Mouse (Mus musculus) left cerebral cortex, adult 2 months (tissue): ENCODE measurements around the gene Gm11084. TPM values are rescaled to one million over a fixed set of nuclear protein-coding genes. Genes with fewer than 3 reads are reported as not detected.
A peak's percentile ranks its signal among the peaks of the same experiment; 100 is the strongest.
"Not testable (repeated sequence)": the region's sequence is repeated elsewhere in the genome, so short reads cannot be mapped to it uniquely, and the experiment has no call there.

Source experiments
- DNase-seq, 2 experiments: peaks; one replicate each; pipeline ENCODE4 v3.0.0; 2021 to 2022; ENCODE audit warnings: low spot score in 2 of 2, mixed read lengths in 1 of 2; ENCODE audit errors: extremely low spot score in 1 of 2
- H3K27ac ChIP-seq: fragments of 200-600 bp; 2 replicates; pipeline ENCODE4 v1.8.1; 2022
- H3K4me3 ChIP-seq: fragments of 200-600 bp; 2 replicates; pipeline ENCODE4 v1.8.1; 2022
- CTCF ChIP-seq: fragments of 200-600 bp; IDR thresholded peaks from 2 replicates; pipeline ENCODE4 v1.8.1; 2022; ENCODE audit warnings: antibody characterized with exemption, mild to moderate bottlenecking, moderate library complexity
- intact Hi-C: fragments of 180-260 bp; cut with DNase I; formaldehyde crosslinking; loops from one replicate; pipeline ENCODE4 v1.15.1; 2025
- long read RNA-seq, 2 experiments: library from polyadenylated mRNA; stranded (forward); transcript quantifications; one replicate each; pipeline ENCODE4 v2.0.0; 2021; ENCODE audit warnings: borderline mapping rate in 2 of 2
- total RNA-seq, 2 experiments: library from RNA; stranded (reverse); gene quantifications; 2 replicates each; pipeline ENCODE4 v1.2.3; 2021

Gene Gm11084
- not detected for total RNA-seq
- long read RNA-seq, experiment 1: 0 reads
- long read RNA-seq, experiment 2, partial matches to known transcripts: 0 of 1 reads
- long read RNA-seq, experiment 2, other reads (novel, unspliced or antisense): 1 of 1 reads

DNA sequence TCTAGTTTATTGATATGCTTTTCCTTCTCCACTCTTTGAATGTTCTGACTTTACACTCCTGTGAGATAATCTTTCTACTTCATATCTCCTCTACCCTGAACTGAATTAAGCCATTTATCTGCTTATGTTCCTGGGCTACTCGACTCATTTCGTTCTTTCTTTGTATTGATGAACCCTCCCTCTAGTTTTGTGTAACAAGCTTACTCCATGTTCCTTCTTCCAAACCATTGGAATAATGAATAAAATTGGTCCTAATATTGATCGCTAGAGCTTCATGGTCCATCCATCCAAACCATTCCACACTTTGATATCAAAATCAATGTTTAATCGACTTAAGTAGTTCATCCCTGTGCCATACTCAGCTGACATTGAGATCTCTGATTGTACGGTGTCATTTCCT lies at the start of gene Gm11084:
Gene Gm11084, minus strand, starts transcription at position 101 of the 400 bp plus-strand sequence.
- DNase-seq: no peak
- H3K4me3 ChIP-seq: no peak within 1 kb of the TSS
- no peak within 1 kb of the TSS for H3K27ac ChIP-seq
- intact Hi-C loops: no loop called here
- TF ChIP-seq CTCF: no peak

DNA sequence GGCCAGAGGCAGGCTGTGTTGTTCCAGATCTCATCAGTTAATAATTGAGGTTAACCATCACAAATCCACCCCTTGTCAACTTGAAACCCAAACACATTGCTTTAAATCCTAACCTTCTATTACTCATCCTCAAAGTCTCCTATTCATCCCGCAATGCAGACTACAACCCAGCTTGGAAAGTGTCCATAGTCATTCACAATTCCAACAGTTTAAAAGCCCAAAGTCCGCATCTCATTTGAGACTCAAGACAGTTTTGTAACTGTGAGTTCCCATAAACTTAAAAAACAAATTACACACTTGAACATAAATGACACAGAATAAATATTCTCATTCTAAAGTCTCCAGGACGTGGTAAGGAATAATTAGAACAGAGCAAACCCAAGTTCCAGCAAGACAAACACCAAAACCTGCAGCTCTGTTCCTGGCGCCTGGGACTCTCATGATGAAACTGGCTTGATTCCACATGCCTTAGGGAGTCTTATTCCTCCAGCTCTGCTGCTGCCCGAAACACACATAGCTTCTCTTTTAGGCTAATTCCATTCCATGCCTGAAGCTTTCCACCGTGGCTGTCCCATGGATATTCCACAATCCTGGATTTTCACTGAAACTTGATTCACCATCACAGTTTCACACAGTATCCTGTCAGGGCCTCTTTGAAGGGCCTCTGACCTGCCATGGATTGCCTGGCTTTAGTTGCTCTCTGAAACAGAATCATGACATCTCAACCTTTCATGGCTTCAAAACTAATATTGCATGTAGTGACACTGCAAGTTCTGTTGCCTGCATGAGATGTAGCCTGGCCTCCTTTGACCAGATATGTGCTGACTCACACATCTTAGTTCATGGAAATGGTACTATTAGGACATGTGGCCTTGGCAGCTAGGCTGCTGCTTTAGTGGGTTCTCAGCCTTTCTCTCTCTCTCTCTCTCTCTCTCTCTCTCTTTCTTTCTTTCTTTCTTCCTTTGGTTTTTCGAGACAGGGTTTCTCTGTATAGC lies 44.8 kb upstream of the Gm11084 start:
- no peak for TF ChIP-seq CTCF
- DNase-seq: no peak
- H3K4me3 ChIP-seq: no peak overlapping the region
- H3K27ac ChIP-seq: no peak overlapping the region
- intact Hi-C loops: no loop called here

DNA sequence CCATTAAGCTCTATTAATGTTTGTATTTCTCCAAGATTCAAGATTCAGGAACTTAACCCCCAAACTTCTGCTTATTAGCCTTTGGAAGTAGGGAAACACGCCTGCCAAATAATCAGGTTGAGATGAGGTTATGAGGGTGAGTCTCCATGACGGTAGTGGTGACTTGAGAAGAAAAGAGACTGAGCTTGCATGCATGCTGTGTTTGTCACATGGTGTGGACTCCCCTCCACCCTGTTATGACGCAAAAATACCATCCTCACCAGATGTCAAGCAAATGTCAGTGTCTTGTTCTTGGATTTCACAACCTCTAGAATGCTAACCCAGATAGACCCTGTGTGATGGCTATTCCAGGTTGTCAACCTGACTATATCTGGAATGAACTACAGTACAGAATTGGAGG lies 43.3 kb upstream of the Gm11084 start:
- H3K4me3 ChIP-seq: no peak overlapping the region
- intact Hi-C loops: no loop called here
- no peak for TF ChIP-seq CTCF
- no peak for DNase-seq
- H3K27ac ChIP-seq: no peak overlapping the region

DNA sequence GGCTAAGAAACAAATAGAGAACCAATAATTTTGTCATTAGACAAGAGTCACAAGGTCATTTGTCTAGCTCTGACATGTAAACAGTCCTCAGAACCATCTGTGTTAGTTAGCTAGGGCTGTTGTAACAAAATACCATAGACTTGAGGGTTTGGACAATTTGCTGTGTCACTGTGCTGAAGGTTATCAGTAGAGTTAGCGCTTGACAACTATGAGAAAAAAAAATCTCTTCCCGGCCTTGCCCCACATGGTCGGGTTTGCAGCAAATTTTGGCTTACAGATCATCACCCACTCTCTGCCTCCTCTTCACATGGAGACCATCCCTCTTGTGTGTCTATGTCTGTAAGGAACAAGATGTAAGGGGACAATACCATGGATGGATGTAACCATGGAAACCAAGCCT lies 41.5 kb upstream of the Gm11084 start:
- H3K27ac ChIP-seq: no peak overlapping the region
- intact Hi-C loops: no loop called here
- DNase-seq: no peak
- TF ChIP-seq CTCF: no peak
- no peak overlapping the region for H3K4me3 ChIP-seq

DNA sequence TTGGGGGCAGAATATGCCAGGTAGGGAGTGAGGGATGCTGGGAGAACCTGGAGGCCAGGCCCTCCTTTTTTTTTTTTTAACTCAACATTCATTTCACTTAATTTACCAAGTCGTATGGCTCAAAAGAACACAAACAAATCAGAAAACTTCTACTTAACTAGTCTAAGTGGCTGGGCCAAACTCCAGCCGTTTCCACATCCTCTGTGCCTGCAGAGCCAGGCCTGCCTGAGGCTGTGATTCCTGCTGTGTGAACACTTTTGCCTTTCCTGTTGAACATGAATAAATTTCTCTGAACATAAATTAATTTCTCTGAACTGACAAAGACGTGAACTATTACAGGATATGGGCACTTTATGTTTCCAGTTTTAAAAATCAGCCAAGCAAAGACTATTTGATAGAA lies 40.6 kb upstream of the Gm11084 start:
- Histone ChIP-seq H3K4me3 (no peak overlapping the region), H3K27ac (no peak overlapping the region)
- intact Hi-C loops: no loop called here
- no peak for DNase-seq
- no peak for TF ChIP-seq CTCF

DNA sequence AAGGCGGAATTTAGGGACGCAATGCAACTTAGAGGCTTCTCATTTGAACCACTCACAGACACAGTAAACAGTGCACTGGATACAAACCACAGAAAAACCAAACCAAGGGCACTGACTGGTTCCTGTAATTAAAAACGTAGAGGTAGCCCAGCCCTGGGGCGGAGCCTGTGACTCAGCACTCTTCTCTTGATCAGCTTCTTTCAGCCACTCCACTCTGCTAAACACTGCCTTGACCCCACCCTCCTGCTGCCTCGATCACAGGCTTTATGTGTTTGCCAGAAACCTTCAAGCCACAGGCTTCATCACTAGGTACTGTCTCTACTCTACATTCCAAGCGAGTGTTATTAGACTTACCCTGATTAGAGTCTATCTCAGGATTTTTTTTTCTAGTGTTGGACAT lies 37.3 kb upstream of the Gm11084 start:
- H3K27ac ChIP-seq: no peak overlapping the region
- DNase-seq: no peak
- intact Hi-C loops: no loop called here
- no peak overlapping the region for H3K4me3 ChIP-seq
- TF ChIP-seq CTCF: no peak

DNA sequence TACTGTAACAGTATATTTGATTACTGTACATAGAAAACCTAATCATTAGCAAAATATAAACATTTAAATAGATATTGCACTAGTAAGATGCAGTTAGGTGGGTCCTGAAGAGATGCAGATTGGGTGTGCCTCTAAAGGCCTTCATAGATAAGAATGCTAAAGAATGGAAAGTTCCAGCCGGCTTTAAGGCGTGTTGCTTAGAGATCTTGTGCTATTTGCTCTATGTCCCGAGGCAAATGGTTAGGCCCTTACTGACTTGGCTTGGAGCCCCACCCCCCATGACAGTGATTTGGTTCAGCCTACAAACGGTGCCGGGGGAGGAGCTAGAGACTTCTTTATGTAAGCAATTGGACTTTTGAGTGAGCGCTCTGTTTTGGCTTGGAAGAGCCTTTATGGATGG lies 34.5 kb upstream of the Gm11084 start:
- no peak for TF ChIP-seq CTCF

DNA sequence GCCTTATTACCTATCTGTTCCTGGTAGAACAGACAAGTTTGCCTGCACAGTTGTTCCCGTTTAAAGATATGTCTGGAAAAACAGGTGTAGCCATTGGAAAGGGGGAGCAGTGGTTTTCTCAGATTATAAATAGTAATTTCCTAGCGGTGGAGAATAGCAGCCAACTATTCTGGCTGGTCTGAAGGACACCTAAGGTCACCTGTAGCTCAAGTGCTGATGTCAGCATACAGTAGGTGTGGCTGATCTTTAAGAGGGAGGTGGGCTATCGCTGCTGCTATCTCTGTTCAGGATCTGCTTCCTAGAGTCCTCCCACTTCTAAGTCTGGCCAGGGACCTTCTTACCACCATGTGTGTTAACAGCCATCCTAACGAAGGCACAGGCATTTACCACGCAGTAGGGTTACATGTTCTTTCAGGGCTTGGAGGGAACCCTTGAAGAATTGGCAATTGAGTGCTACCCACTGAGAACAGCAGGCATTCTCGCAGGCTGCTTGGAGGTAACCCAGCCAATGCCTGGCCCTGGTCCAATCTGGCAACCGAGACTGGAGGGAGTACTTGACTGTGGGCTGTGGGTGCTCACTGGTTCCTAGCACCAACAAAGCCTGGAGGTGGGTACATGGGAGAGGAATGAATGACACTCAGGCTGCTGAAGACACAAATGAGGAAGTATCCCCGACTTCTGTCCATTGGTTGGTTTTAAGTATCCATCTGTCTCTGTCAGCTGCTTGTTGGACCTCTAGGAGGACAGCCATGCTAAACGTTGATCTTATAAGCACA lies 33.0 kb upstream of the Gm11084 start:
- intact Hi-C loops: no loop called here
- no peak for TF ChIP-seq CTCF
- DNase-seq: peak; percentile 61 to 62
- H3K4me3 ChIP-seq: no peak overlapping the region
- H3K27ac ChIP-seq: no peak overlapping the region

More for the DNA sequence above, 34.5 kb upstream of the Gm11084 start:
- Histone ChIP-seq H3K4me3 (no peak overlapping the region), H3K27ac (no peak overlapping the region)
- intact Hi-C loops: no loop called here
- no peak for DNase-seq

DNA sequence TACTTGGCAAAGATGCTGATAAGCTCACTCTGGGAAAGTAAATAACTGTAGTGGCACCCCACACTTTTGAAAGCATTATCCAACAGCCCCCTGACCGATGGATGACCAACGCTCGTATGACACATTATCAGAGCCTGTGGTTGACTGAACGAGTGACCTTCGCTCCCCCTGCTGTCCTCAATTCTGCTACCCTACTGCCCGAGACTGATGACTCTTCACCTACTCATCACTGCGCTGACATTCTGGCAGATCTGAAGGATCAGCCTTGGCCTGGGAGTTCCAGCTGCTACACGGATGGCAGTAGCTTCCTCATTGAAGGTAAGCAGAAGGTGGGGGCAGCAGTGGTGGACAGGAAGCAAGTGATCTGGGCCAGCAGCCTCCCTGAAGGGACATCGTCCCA lies 27.5 kb upstream of the Gm11084 start:
- H3K4me3 ChIP-seq, DNase-seq, intact Hi-C loops, H3K27ac ChIP-seq: not testable (repeated sequence)

DNA sequence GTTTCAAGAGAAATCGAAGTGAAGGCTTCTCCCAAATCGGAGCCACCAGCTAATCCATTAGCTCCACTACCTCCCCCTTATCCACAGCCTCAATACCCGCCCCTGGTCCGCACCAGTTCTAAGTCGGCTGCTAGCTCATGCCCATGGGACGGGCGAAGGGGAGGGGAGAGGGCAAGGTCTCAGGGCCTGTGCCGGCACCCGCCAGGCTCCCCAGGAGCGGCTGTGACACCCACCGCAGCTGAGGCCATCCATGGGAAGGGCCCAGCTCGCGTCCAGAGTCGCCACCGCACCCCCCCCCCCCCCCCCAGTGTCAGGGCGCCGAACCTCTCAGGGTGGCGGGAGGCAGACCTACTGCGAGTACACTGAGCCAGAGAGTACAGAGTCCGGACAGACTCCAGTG lies 26.1 kb upstream of the Gm11084 start:
- Histone ChIP-seq H3K4me3 (no peak overlapping the region), H3K27ac (no peak overlapping the region)
- DNase-seq: peak in 1 of 2 experiments; percentile 13
- TF ChIP-seq CTCF: no peak
- intact Hi-C loops: no loop called here

DNA sequence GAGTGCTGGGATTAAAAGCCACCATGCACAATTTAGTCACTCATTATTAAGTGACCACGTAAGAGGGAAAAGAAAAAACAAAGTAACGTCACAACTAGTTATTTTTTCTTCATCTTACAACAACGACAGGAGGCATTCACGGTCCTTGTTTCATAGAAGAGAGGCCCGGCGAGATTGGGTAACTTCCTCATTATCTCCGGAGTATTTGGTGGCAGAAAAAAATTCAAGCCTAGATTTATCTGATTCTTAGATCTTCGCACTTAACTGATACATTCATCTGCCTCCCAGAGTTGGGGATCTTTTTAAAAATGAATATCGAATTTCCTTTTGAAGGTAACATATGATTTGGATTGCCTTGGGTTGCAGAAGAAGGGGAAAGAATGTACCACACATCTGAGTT lies 21.0 kb upstream of the Gm11084 start:
- intact Hi-C loops: loop anchor here (5.0 kb wide), 1 partner anchor 40 kb away; no protein-coding TSS in a partner anchor
- no peak for DNase-seq
- H3K27ac ChIP-seq: no peak overlapping the region
- H3K4me3 ChIP-seq: no peak overlapping the region
- TF ChIP-seq CTCF: no peak
